Mouse (Mus musculus) mesoderm, embryonic 11.5 days (tissue): ENCODE measurements around the gene Actr2.
"Not testable (repeated sequence)": the region's sequence is repeated elsewhere in the genome, so short reads cannot be mapped to it uniquely, and the experiment has no call there.

Experiments used
- DNase-seq: peaks from one replicate; pipeline ENCODE4 v3.0.0-alpha.2; 2012; ENCODE audit warnings: low read depth, low spot score

The Actr2 gene

GRCm38 (mm10) chr11:20116701-20117100 lies 4.0 kb upstream of the Actr2 start:
- DNase-seq, result no peak

GRCm38 (mm10) chr11:20116030-20116551 lies 3.4 kb upstream of the Actr2 start:
- DNase-seq, result no peak

- peak; percentile 74 for DNase-seq
Observed at GRCm38 (mm10) chr11:20112006-20112740, 540 bp downstream of the Actr2 start.

GRCm38 (mm10) chr11:20108151-20108550 lies 4.6 kb downstream of the Actr2 start:
- no peak for DNase-seq

- DNase-seq, result no peak
Observed at GRCm38 (mm10) chr11:20107683-20108082, 5.0 kb downstream of the Actr2 start.

- no peak for DNase-seq
Observed at GRCm38 (mm10) chr11:20106946-20107345, 5.8 kb downstream of the Actr2 start.

- DNase-seq, result no peak
Observed at GRCm38 (mm10) chr11:20103949-20104348, 8.8 kb downstream of the Actr2 start.

GRCm38 (mm10) chr11:20086306-20086705 lies 26.4 kb downstream of the Actr2 start:
- DNase-seq, result no peak

GRCm38 (mm10) chr11:20085635-20086034 lies 27.1 kb downstream of the Actr2 start:
- no peak for DNase-seq

GRCm38 (mm10) chr11:20075415-20075814 lies 37.3 kb downstream of the Actr2 start:
- DNase-seq, result no peak

- no peak for DNase-seq
Observed at GRCm38 (mm10) chr11:20072826-20073225, 39.9 kb downstream of the Actr2 start.

GRCm38 (mm10) chr11:20072174-20072573 lies 40.5 kb downstream of the Actr2 start:
- DNase-seq, result peak; percentile 40

- no peak for DNase-seq
Observed at GRCm38 (mm10) chr11:20068346-20069004, 44.2 kb downstream of the Actr2 start.

GRCm38 (mm10) chr11:20067521-20067920 lies 45.2 kb downstream of the Actr2 start:
- no peak for DNase-seq

- DNase-seq, result no peak
Observed at GRCm38 (mm10) chr11:20066106-20066505, 46.6 kb downstream of the Actr2 start.

- no peak for DNase-seq
Observed at GRCm38 (mm10) chr11:20064926-20065325, 47.8 kb downstream of the Actr2 start.

- DNase-seq, result not testable (repeated sequence)
Observed at GRCm38 (mm10) chr11:20064086-20064485, 48.6 kb downstream of the Actr2 start.

GRCm38 (mm10) chr11:20062801-20063200 lies 49.9 kb downstream of the Actr2 start:
- DNase-seq, result not testable (repeated sequence)

GRCm38 (mm10) chr11:20059736-20060135 lies 53.0 kb downstream of the Actr2 start:
- DNase-seq, result no peak

- no peak for DNase-seq
Observed at GRCm38 (mm10) chr11:20057429-20057828, 55.3 kb downstream of the Actr2 start.

- DNase-seq, result no peak
Observed at GRCm38 (mm10) chr11:20056168-20056567, 56.5 kb downstream of the Actr2 start.

- no peak for DNase-seq
Observed at GRCm38 (mm10) chr11:20054617-20055016, 58.1 kb downstream of the Actr2 start.

- no peak for DNase-seq
Observed at GRCm38 (mm10) chr11:20053951-20054350, 58.8 kb downstream of the Actr2 start.
